Mouse (Mus musculus) G1E (cell line): ENCODE measurements around the gene Gm26727.

ENCODE experiments used
- CTCF ChIP-seq: IDR thresholded peaks from 2 replicates; pipeline ENCODE4 v1.5.1; 2012; ENCODE audit warnings: low read depth, low read length, inconsistent platforms, mixed read lengths
- GATA1 ChIP-seq: IDR thresholded peaks from 2 replicates; pipeline ENCODE4 v1.6.1; 2012; ENCODE audit warnings: borderline replicate concordance, low read length, inconsistent platforms, mixed read lengths

GRCm38 (mm10) chr2:67477753-67478152 is 44.8 kb upstream of the Gm26727 start:
- no peak for TF ChIP-seq CTCF
- no peak for TF ChIP-seq GATA1
